Mouse (Mus musculus) liver, embryonic 14.5 days (tissue): Measurements from ENCODE around the gene L3mbtl1.

ENCODE experiments used
- CTCF ChIP-seq: IDR thresholded peaks from 2 replicates; pipeline ENCODE4 v1.5.1; 2016; ENCODE audit warnings: antibody characterized with exemption, low read depth, control low read depth
- EP300 ChIP-seq: IDR thresholded peaks from 2 replicates; pipeline ENCODE4 v1.6.1; 2016; ENCODE audit warnings: antibody characterized with exemption, low read depth

DNA sequence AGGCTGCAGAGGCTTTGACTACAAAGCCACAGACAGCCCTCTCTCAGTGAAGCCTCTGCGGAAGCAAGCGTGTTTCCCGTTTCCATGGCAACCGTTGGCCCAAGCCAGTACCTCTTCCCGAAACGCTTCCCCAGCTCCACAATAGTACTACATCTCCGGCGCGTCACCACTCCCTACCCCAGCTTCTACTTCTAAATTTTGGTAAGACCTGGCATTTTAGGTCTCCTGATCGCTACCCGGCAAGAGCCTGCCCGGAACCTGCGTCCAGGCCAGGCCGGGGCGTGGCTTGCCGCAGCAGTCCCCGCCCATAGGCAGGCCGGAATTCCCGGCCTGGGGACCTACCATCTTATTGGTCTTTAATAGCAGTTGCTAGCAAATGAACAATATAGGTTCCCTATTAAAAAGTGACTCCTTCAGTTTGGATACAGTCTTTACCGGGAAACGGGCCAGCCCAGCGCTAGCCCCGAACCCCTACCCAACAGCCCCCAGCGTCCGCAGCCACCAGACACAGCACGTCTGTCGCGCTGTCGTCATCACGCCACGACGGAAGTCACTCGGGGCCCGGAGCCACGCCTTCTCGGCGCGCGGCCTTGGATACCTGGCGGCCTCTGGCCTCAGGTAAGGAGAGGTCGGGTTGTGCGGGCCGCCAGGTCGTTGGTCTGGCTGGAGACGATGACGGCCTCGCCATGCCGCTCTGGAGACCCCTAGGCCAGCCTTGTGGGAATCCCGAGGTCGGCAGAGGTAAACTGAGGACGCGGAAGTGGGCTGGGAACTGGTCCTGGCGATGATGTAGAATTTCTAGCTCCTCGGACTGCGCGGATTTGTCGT is 73.9 kb downstream of the L3mbtl1 start, which contains the start of gene Ift52:
- TF ChIP-seq EP300, result no peak
- TF ChIP-seq CTCF, result no peak
